12 mouse cellular contexts compared by ENCODE assay signal in the genomic region with DNA sequence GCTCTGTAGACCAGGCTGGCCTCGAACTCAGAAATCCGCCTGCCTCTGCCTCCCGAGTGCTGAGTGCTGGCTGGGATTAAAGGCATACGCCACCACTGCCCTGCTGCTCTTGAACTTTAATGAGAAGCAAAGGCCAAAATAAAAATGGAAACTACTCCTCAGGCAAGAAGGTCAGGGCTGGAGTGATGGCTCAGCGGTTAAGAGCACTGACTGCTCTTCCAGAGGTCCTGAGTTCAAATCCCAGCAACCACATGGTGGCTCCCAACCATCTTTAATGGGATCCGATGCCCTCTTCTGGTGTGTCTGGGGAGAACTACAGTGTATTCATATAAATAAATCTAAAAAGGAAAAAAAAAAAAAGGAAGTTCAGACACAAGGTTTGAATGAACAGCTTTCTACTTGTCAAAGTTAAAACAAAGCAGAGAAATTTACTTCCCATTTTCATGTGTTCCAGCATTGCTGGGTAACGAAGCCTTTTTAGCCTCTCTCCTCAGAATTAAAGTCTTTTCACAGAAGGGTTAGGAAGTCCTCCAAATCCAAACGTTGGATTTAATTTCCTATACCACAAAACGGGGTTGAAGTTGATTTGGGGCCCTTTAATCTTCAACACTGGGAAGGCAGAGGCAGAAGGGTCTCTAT. TPM values are rescaled to one million over a fixed set of nuclear protein-coding genes. Genes with fewer than 3 reads are reported as not detected.
DNase-seq lines count a peak whose midpoint lies in the region; ATAC-seq and TF ChIP-seq lines count a peak whose summit lies in the region.
"Had no signal": no experiment of that assay in that cellular context is flagged by ENCODE, and none has a peak within 500 bp of the region (broad histone marks: within the 10 kb centered on the region; RNA-seq: fewer than 3 reads in every experiment).

No protein-coding gene starts in this region.

- H3K9me3 ChIP-seq in embryonic facial prominence, embryonic 12.5 days, result no peaks in the 10 kb centered on the region
- no peaks in the 10 kb centered on the region for H3K9me3 ChIP-seq in liver, postnatal 0 days (ENCODE audit: low read length)

- no peak overlapping the region for H3K9ac ChIP-seq in embryonic facial prominence, embryonic 12.5 days
- H3K9ac ChIP-seq in liver, postnatal 0 days (replicated peaks), result peak overlapping the region; percentile 94

- H3K4me1 ChIP-seq in embryonic facial prominence, embryonic 12.5 days, result peaks cover 20% of the 10 kb centered on the region
- H3K4me1 ChIP-seq in liver, postnatal 0 days (ENCODE audit: insufficient read depth), result peaks cover 32% of the 10 kb centered on the region

- H3K4me3 ChIP-seq in layer of hippocampus, adult 2 months, result no peak overlapping the region
- no peak overlapping the region for H3K4me3 ChIP-seq in embryonic facial prominence, embryonic 12.5 days
- 0 out of 2 replicates have a peak overlapping the region, but pooled peaks have one; percentile 32 for H3K4me3 ChIP-seq in liver, postnatal 0 days (ENCODE audit: low read depth, low read length)

- H3K27ac ChIP-seq in layer of hippocampus, adult 2 months, result no peak overlapping the region
- H3K27ac ChIP-seq in embryonic facial prominence, embryonic 12.5 days, result peak overlapping the region; percentile 100; the same call in 1 of the 2 replicates
- H3K27ac ChIP-seq in liver, postnatal 0 days (ENCODE audit: low read depth), result peak overlapping the region; percentile 100

- TF ChIP-seq CTCF in layer of hippocampus, adult 2 months (conservative IDR thresholded peaks at IDR 0.05), result peak; percentile 23; the same call in 1 of the 2 replicates
- TF ChIP-seq CTCF in liver, postnatal 0 days (IDR thresholded peaks at IDR 0.05; ENCODE audit: low read depth), result no peak

- peak; percentile 45 for DNase-seq in cerebellum, adult 9-11 months
- no peak for DNase-seq in cerebellum, postnatal 10 days
- no peak for DNase-seq in layer of hippocampus, adult 2 months (ENCODE audit: low spot score in 2 of 2)
- no peak for DNase-seq in layer of hippocampus, adult 18-20 months (ENCODE audit: low spot score in 2 of 2)
- no peak for DNase-seq in liver, postnatal 0 days
- DNase-seq in embryo, embryonic 11 days, result no peak
- DNase-seq in right cerebral cortex, adult 18-20 months, result no peak
- DNase-seq: right cerebral cortex, postnatal 14 days had no signal

- WGBS in embryonic facial prominence, embryonic 12.5 days, result 74% methylated on average over 9 of the region's 9 CpGs
- 51% methylated on average over 9 of the region's 9 CpGs for WGBS in liver, postnatal 0 days (ENCODE audit: insufficient replicate concordance)

- H3K27me3 ChIP-seq in embryonic facial prominence, embryonic 12.5 days, result 0 out of 2 replicates have a peak, but pooled peaks cover 1% of the 10 kb centered on the region
- no peaks in the 10 kb centered on the region for H3K27me3 ChIP-seq in liver, postnatal 0 days (ENCODE audit: insufficient read depth, low read length)

- no peak for ATAC-seq in embryonic facial prominence, embryonic 12.5 days (ENCODE audit: insufficient number of reproducible peaks, insufficient read depth, low FRiP score, low TSS enrichment)
- no peak for ATAC-seq in liver, postnatal 0 days

- no peak for TF ChIP-seq EP300 in liver, postnatal 0 days (IDR thresholded peaks at IDR 0.05; ENCODE audit: low read depth)

- H3K4me2 ChIP-seq in embryonic facial prominence, embryonic 12.5 days (replicated peaks), result no peak overlapping the region
- peak overlapping the region; percentile 77 for H3K4me2 ChIP-seq in liver, postnatal 0 days (ENCODE audit: low read depth, low read length)

- H3K36me3 ChIP-seq in embryonic facial prominence, embryonic 12.5 days, result no peaks in the 10 kb centered on the region
- H3K36me3 ChIP-seq in liver, postnatal 0 days (replicated peaks; ENCODE audit: insufficient read depth, low read length), result no peaks in the 10 kb centered on the region

RNA-seq across cellular contexts. Expression of gene Sirt4, which starts 3.5 kb away (rescaled TPM):
- total RNA-seq in layer of hippocampus, adult 2 months (2021), result 10 to 100 TPM; 37.8 to 56.5 TPM
- total RNA-seq in layer of hippocampus, adult 18-20 months (2021), result 10 to 100 TPM; 27.9 to 35.7 TPM
- polyA plus RNA-seq in embryonic facial prominence, embryonic 12.5 days (2016; fragmentation: Nextera tagmentation; extraction: Ambion mirVana), result 23.2 and 25.9 TPM in 2 replicates
- polyA plus RNA-seq in liver, postnatal 0 days (2015; fragmentation: Nextera tagmentation; extraction: Ambion mirVana), result 3.5 and 3.9 TPM in 2 replicates

RNA-seq across cellular contexts. Expression of gene Pxn, which starts 18.4 kb away (rescaled TPM):
- total RNA-seq in layer of hippocampus, adult 2 months (2021), result 10 to 100 TPM; 40.8 to 47.3 TPM
- total RNA-seq in layer of hippocampus, adult 18-20 months (2021), result 10 to 100 TPM; 34.5 to 42.3 TPM
- 46.8 and 47.1 TPM in 2 replicates for polyA plus RNA-seq in embryonic facial prominence, embryonic 12.5 days (2016; fragmentation: Nextera tagmentation; extraction: Ambion mirVana)
- 14.9 and 16.3 TPM in 2 replicates for polyA plus RNA-seq in liver, postnatal 0 days (2015; fragmentation: Nextera tagmentation; extraction: Ambion mirVana)

RNA-seq across cellular contexts. Expression of gene Pla2g1b, which starts 22.0 kb away (rescaled TPM):
- not detected for total RNA-seq in layer of hippocampus, adult 2 months (2021)
- total RNA-seq in layer of hippocampus, adult 18-20 months (2021), result not detected
- not detected in 2 replicates for polyA plus RNA-seq in embryonic facial prominence, embryonic 12.5 days (2016; fragmentation: Nextera tagmentation; extraction: Ambion mirVana)
- polyA plus RNA-seq in liver, postnatal 0 days (2015; fragmentation: Nextera tagmentation; extraction: Ambion mirVana), result not detected in 2 replicates
- total RNA-seq: left cerebral cortex, postnatal 14 days had no signal
- polyA plus RNA-seq: C2C12; midbrain, embryonic 11.5 days had no signal

RNA-seq across cellular contexts. Expression of gene Msi1, which starts 58.7 kb away (rescaled TPM):
- total RNA-seq in layer of hippocampus, adult 2 months (2021), result 10 to 100 TPM; 48.6 to 52.4 TPM
- 10 to 100 TPM; 50.7 to 53.3 TPM for total RNA-seq in layer of hippocampus, adult 18-20 months (2021)
- 38.7 and 40.2 TPM in 2 replicates for polyA plus RNA-seq in embryonic facial prominence, embryonic 12.5 days (2016; fragmentation: Nextera tagmentation; extraction: Ambion mirVana)
- polyA plus RNA-seq in liver, postnatal 0 days (2015; fragmentation: Nextera tagmentation; extraction: Ambion mirVana), result 0.15 and 0.26 TPM in 2 replicates
